Mouse (Mus musculus) midbrain, postnatal 0 days (tissue): ENCODE data around the gene Col23a1. TPM values are rescaled to one million over a fixed set of nuclear protein-coding genes. Genes with fewer than 3 reads are reported as not detected.

Source experiments
- ATAC-seq: fragments of 200-750 bp; cut with Nextera tagmentation; 2 replicates; pipeline ENCODE4 v1.8.0; 2017; ENCODE audit warnings: moderate number of reproducible peaks, mild to moderate bottlenecking, moderate TSS enrichment, moderate library complexity; ENCODE audit not compliant: low FRiP score
- DNase-seq: peaks from one replicate; pipeline ENCODE4 v3.0.0-alpha.2; 2015; ENCODE audit warnings: low spot score
- H3K27ac ChIP-seq: fragments of 300-500 bp; sonication (generic); 2 replicates; pipeline ENCODE4 v1.5.1; 2014; ENCODE audit warnings: low read depth, mild to moderate bottlenecking, low read length, mixed read lengths
- H3K27me3 ChIP-seq: fragments of 300-500 bp; sonication (generic); 2 replicates; pipeline ENCODE4 v1.6.1; 2014; ENCODE audit warnings: low read length, control low read depth, mixed read lengths; ENCODE audit not compliant: insufficient read depth
- H3K36me3 ChIP-seq: fragments of 300-500 bp; sonication (generic); 2 replicates; pipeline ENCODE4 v1.6.1; 2014; ENCODE audit warnings: low read length, control low read depth, mixed read lengths; ENCODE audit not compliant: insufficient read depth
- H3K4me1 ChIP-seq: fragments of 300-500 bp; sonication (generic); 2 replicates; pipeline ENCODE4 v1.6.1; 2014; ENCODE audit warnings: mild to moderate bottlenecking, control low read depth, antibody characterized with exemption, low read length, mixed read lengths; ENCODE audit not compliant: insufficient read depth
- H3K4me2 ChIP-seq: fragments of 300-500 bp; sonication (generic); 2 replicates; pipeline ENCODE4 v1.6.1; 2014; ENCODE audit warnings: low read depth, mild to moderate bottlenecking, low read length, mixed read lengths; ENCODE audit not compliant: poor library complexity, severe bottlenecking
- H3K4me3 ChIP-seq: fragments of 300-500 bp; sonication (generic); 2 replicates; pipeline ENCODE4 v1.5.1; 2014; ENCODE audit warnings: low read depth, mild to moderate bottlenecking, low read length, moderate library complexity
- H3K9ac ChIP-seq: fragments of 300-500 bp; sonication (generic); replicated peaks from 2 replicates; pipeline ENCODE4 v1.6.1; 2014; ENCODE audit warnings: mild to moderate bottlenecking, low read length, moderate library complexity, mixed read lengths; ENCODE audit not compliant: poor library complexity, severe bottlenecking
- H3K9me3 ChIP-seq: fragments of 300-500 bp; sonication (generic); 2 replicates; pipeline ENCODE4 v1.6.1; 2016; ENCODE audit warnings: low read length, control low read depth
- CTCF ChIP-seq: IDR thresholded peaks from 2 replicates; pipeline ENCODE4 v1.5.1; 2016; ENCODE audit warnings: antibody characterized with exemption, mild to moderate bottlenecking
- WGBS: fragments of 180-500 bp; shearing (Covaris S2); extraction: QIAGEN DNeasy Blood & Tissue Kit; methylation state at CpG from one replicate; pipeline ENCODE4 v1.1.7; 2014; 5-methylcytosine and 5-hydroxymethylcytosine counted together
- polyA plus RNA-seq: library from polyadenylated mRNA; unstranded; fragments of >200 nt; fragmentation: Nextera tagmentation; extraction: Ambion mirVana; gene quantifications from 2 replicates; pipeline ENCODE4 v1.2.1, GENCODE M21; 2015
- total RNA-seq: library from RNA; depleted of rRNA; stranded (reverse); fragments of >200 nt; gene quantifications from 2 replicates; pipeline ENCODE4 v1.2.3, GENCODE M21; 2014

The Col23a1 gene
- total and polyA plus RNA-seq, 2 experiments from 2014 or later = 4.5 to 13.5 TPM

- DNase-seq (no peak), ATAC-seq (no peak)
- 83% methylated on average over 8 of the region's 8 CpGs for WGBS
- H3K9me3 ChIP-seq = no peaks in the 10 kb centered on the region
- no peaks in the 10 kb centered on the region for H3K36me3 ChIP-seq
- no peak for TF ChIP-seq CTCF
- no peak overlapping the region for H3K4me2 ChIP-seq
- H3K4me3 ChIP-seq = no peak overlapping the region
- no peak overlapping the region for H3K9ac ChIP-seq
- no peak overlapping the region for H3K27ac ChIP-seq
- no peaks in the 10 kb centered on the region for H3K27me3 ChIP-seq
- H3K4me1 ChIP-seq = no peaks in the 10 kb centered on the region
Measured at GRCm38 (mm10) chr11:51485051-51485521, 195.4 kb downstream of the Col23a1 start.

DNA sequence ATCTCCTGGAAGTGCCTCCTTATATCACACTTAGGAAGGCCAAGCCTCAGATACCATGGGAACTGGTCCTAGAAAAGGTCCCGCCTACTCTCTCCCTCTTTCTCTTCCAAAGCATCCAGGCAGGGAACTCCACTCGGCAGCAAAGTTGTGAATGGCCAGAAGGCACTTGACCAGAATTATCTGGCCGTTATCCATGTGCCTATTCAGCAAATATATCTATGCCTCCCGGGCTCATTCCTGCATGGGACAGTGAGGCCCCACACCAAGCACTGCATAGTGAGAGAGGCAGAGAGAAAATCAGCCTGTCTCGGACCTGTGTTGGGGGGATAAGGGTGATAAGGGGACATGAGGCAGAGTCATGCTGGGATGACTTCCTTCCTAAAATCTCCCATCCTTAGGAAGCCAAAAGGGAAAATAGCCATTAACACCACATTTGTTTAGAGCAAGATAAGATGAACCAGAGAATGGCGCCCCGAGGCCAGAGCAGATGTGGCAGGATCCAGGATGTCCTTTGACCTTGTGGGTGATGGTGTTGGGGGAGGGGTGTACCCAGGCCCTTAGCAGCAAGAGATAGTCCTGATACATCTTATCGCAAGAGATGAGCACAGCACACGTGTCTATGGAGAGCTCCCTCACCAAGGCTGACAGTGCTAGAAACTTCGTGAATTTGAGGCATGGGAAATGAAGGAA, 196.2 kb downstream of the Col23a1 start:
- no peaks in the 10 kb centered on the region for H3K4me1 ChIP-seq
- no peak overlapping the region for H3K27ac ChIP-seq
- H3K4me3 ChIP-seq = no peak overlapping the region
- H3K9me3 ChIP-seq = no peaks in the 10 kb centered on the region
- WGBS = 79% methylated on average over 10 of the region's 10 CpGs
- no peak overlapping the region for H3K9ac ChIP-seq
- no peaks in the 10 kb centered on the region for H3K27me3 ChIP-seq
- DNase-seq = peak; percentile 36
- H3K36me3 ChIP-seq = no peaks in the 10 kb centered on the region
- no peak for TF ChIP-seq CTCF
- no peak overlapping the region for H3K4me2 ChIP-seq
- no peak for ATAC-seq

DNA sequence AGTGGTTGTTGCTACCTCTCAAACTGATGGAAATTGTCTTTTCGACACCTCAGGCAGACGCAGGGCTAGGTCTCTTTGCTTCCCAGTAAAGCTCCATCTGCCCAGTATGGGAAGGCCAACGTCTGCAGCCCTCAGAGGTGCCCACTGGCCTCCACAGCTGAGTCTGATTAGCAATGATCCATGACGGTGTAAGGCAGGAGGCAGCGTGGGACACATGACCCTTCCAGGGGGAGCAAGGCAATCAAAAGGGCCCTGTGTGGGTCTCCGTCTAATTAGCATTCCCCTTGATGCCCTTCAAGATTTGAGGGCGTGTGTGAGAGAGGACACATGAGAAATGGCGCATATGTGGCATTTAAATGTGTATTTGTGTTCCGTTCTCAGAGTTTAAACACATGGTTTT, 199.1 kb downstream of the Col23a1 start:
- H3K4me1 ChIP-seq = no peaks in the 10 kb centered on the region
- H3K4me2 ChIP-seq = no peak overlapping the region
- H3K27ac ChIP-seq = no peak overlapping the region
- H3K9ac ChIP-seq = no peak overlapping the region
- ATAC-seq (no peak), DNase-seq (no peak)
- no peak overlapping the region for H3K4me3 ChIP-seq
- H3K36me3 ChIP-seq = no peaks in the 10 kb centered on the region
- TF ChIP-seq CTCF = no peak
- no peaks in the 10 kb centered on the region for H3K9me3 ChIP-seq
- H3K27me3 ChIP-seq = no peaks in the 10 kb centered on the region
- 55% methylated on average over 9 of the region's 9 CpGs for WGBS

DNA sequence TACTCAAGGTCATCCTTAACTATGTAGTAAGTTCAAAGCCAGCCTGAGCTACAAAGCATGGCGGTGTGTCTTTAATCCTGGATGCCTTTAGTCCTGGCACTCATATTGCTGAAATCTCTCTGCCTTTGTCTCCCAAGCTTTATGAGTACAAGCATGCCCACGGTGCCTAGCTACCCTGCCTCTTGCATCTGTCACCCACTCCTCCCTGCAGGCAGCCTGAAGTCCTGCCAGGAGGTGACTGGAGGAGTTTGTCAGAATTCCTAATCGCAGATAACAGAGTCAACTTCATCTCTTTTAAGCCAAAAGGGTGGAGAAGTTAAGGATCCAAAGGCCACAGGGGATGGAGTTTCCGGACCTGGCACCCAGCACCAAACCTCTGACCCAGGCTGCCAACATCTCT, 203.7 kb downstream of the Col23a1 start:
- Histone ChIP-seq H3K27ac (no peak overlapping the region), H3K36me3 (no peaks in the 10 kb centered on the region), H3K4me1 (no peaks in the 10 kb centered on the region), H3K4me3 (no peak overlapping the region), H3K4me2 (no peak overlapping the region), H3K27me3 (no peaks in the 10 kb centered on the region), H3K9me3 (no peaks in the 10 kb centered on the region), H3K9ac (no peak overlapping the region)
- WGBS = 77% methylated on average over 4 of the region's 4 CpGs
- no peak for TF ChIP-seq CTCF
- DNase-seq (no peak), ATAC-seq (no peak)

- 57% methylated on average over 5 of the region's 5 CpGs for WGBS
- TF ChIP-seq CTCF = no peak
- no peaks in the 10 kb centered on the region for H3K9me3 ChIP-seq
- no peak for DNase-seq
- no peaks in the 10 kb centered on the region for H3K27me3 ChIP-seq
- no peak overlapping the region for H3K27ac ChIP-seq
- H3K4me1 ChIP-seq = no peaks in the 10 kb centered on the region
- H3K9ac ChIP-seq = no peak overlapping the region
- no peak overlapping the region for H3K4me2 ChIP-seq
- H3K36me3 ChIP-seq = no peaks in the 10 kb centered on the region
- ATAC-seq = peak; percentile 16; the same call in 1 of the 2 replicates
- no peak overlapping the region for H3K4me3 ChIP-seq
Measured at GRCm38 (mm10) chr11:51494178-51494577, 204.5 kb downstream of the Col23a1 start.

- no peak for DNase-seq
- H3K4me2 ChIP-seq = no peak overlapping the region
- H3K4me1 ChIP-seq = no peaks in the 10 kb centered on the region
- no peaks in the 10 kb centered on the region for H3K9me3 ChIP-seq
- ATAC-seq = no peak
- no peak overlapping the region for H3K27ac ChIP-seq
- no peaks in the 10 kb centered on the region for H3K36me3 ChIP-seq
- no peak overlapping the region for H3K9ac ChIP-seq
- no peak for TF ChIP-seq CTCF
- H3K27me3 ChIP-seq = no peaks in the 10 kb centered on the region
- H3K4me3 ChIP-seq = no peak overlapping the region
Measured at GRCm38 (mm10) chr11:51499776-51500175, 210.1 kb downstream of the Col23a1 start.
